Mouse (Mus musculus) neural tube, embryonic 11.5 days (tissue): ENCODE results near the gene Arhgef39. TPM values are rescaled to one million over a fixed set of nuclear protein-coding genes. Genes with fewer than 3 reads are reported as not detected.

ENCODE experiments used
- ATAC-seq: fragments of 200-750 bp; cut with Nextera tagmentation; 2 replicates; pipeline ENCODE4 v1.8.0; 2017; ENCODE audit warnings: moderate number of reproducible peaks, mild to moderate bottlenecking, moderate TSS enrichment, moderate library complexity; ENCODE audit not compliant: insufficient read depth, low FRiP score, low TSS enrichment
- DNase-seq: peaks from one replicate; pipeline ENCODE4 v3.0.0-alpha.2; 2015; ENCODE audit warnings: low spot score
- H3K27ac ChIP-seq: fragments of 300-500 bp; sonication (generic); 2 replicates; pipeline ENCODE4 v1.5.1; 2014; ENCODE audit warnings: low read depth, mild to moderate bottlenecking, low read length
- H3K27me3 ChIP-seq: fragments of 300-500 bp; sonication (generic); 2 replicates; pipeline ENCODE4 v1.6.1; 2014; ENCODE audit warnings: mild to moderate bottlenecking, low read length, mixed read lengths; ENCODE audit not compliant: control insufficient read depth, insufficient read depth
- H3K36me3 ChIP-seq: fragments of 300-500 bp; sonication (generic); 2 replicates; pipeline ENCODE4 v1.6.1; 2014; ENCODE audit warnings: mild to moderate bottlenecking, low read length, moderate library complexity, mixed read lengths; ENCODE audit not compliant: control insufficient read depth, insufficient read depth
- H3K4me1 ChIP-seq: fragments of 300-500 bp; sonication (generic); 2 replicates; pipeline ENCODE4 v1.6.1; 2014; ENCODE audit warnings: low read length, mixed read lengths; ENCODE audit not compliant: control insufficient read depth, insufficient read depth
- H3K4me2 ChIP-seq: fragments of 300-500 bp; sonication (generic); 2 replicates; pipeline ENCODE4 v1.6.1; 2014; ENCODE audit warnings: low read depth, mild to moderate bottlenecking, moderate library complexity
- H3K4me3 ChIP-seq: fragments of 300-500 bp; sonication (generic); 2 replicates; pipeline ENCODE4 v1.5.1; 2014; ENCODE audit warnings: low read depth, low read length
- H3K9ac ChIP-seq: fragments of 300-500 bp; sonication (generic); 2 replicates; pipeline ENCODE4 v1.6.1; 2014; ENCODE audit warnings: mild to moderate bottlenecking, low read length
- H3K9me3 ChIP-seq: fragments of 300-500 bp; sonication (generic); 2 replicates; pipeline ENCODE4 v1.6.1; 2016; ENCODE audit warnings: low read length; ENCODE audit not compliant: control insufficient read depth
- WGBS: fragments of 180-500 bp; shearing (Covaris S2); extraction: QIAGEN DNeasy Blood & Tissue Kit; methylation state at CpG from one replicate; pipeline ENCODE4 v1.1.7; 2014; 5-methylcytosine and 5-hydroxymethylcytosine counted together
- polyA plus RNA-seq: library from polyadenylated mRNA; unstranded; fragments of >200 nt; fragmentation: Nextera tagmentation; extraction: Ambion mirVana; gene quantifications from 2 replicates; pipeline ENCODE4 v1.2.1, GENCODE M21; 2014

The Arhgef39 gene
- polyA plus RNA-seq = 36.7 and 39.3 TPM in 2 replicates

GRCm38 (mm10) chr4:43499407-43500333 lies at the start of gene Arhgef39:
Gene Arhgef39, minus strand, starts transcription at chr4:43499695.
- ATAC-seq (peak; percentile 89), DNase-seq (peak; percentile 92)
- Histone ChIP-seq H3K27ac (no peak within 1 kb of the TSS), H3K36me3 (no peaks in the 10 kb centered on the region), H3K4me1 (peaks cover 12% of the 10 kb centered on the region; the same call in 1 of the 2 replicates), H3K4me2 (peak within 1 kb of the TSS; percentile 78), H3K4me3 (peak within 1 kb of the TSS; percentile 67), H3K9ac (peak within 1 kb of the TSS; percentile 71), H3K9me3 (no peaks in the 10 kb centered on the region), H3K27me3 (no peaks in the 10 kb centered on the region)
- WGBS = 8% methylated on average over 50 of the region's 50 CpGs

- WGBS = 95% methylated on average over 12 of the region's 12 CpGs
- Histone ChIP-seq H3K9me3 (no peaks in the 10 kb centered on the region; the same call in 1 of the 2 replicates), H3K4me2 (no peak overlapping the region), H3K27ac (no peak overlapping the region), H3K9ac (no peak overlapping the region), H3K27me3 (no peaks in the 10 kb centered on the region), H3K4me3 (no peak overlapping the region), H3K4me1 (no peaks in the 10 kb centered on the region), H3K36me3 (peaks cover 58% of the 10 kb centered on the region)
- DNase-seq = no peak
- no peak for ATAC-seq
Measured at GRCm38 (mm10) chr4:43549055-43549454, 49.6 kb upstream of the Arhgef39 start.

GRCm38 (mm10) chr4:43547160-43547559 lies 47.7 kb upstream of the Arhgef39 start:
- ATAC-seq = no peak
- WGBS = 95% methylated on average over 8 of the region's 8 CpGs
- H3K9me3 ChIP-seq = no peaks in the 10 kb centered on the region; the same call in 1 of the 2 replicates
- H3K9ac ChIP-seq = no peak overlapping the region
- H3K4me1 ChIP-seq = no peaks in the 10 kb centered on the region
- H3K4me3 ChIP-seq = no peak overlapping the region
- peaks cover 55% of the 10 kb centered on the region for H3K36me3 ChIP-seq
- H3K27me3 ChIP-seq = no peaks in the 10 kb centered on the region
- no peak overlapping the region for H3K4me2 ChIP-seq
- DNase-seq = no peak
- no peak overlapping the region for H3K27ac ChIP-seq

GRCm38 (mm10) chr4:43546375-43547047 lies 47.0 kb upstream of the Arhgef39 start:
- Histone ChIP-seq H3K9ac (no peak overlapping the region), H3K4me1 (no peaks in the 10 kb centered on the region), H3K27me3 (no peaks in the 10 kb centered on the region), H3K27ac (no peak overlapping the region), H3K4me3 (no peak overlapping the region), H3K36me3 (peaks cover 53% of the 10 kb centered on the region), H3K9me3 (no peaks in the 10 kb centered on the region), H3K4me2 (no peak overlapping the region)
- ATAC-seq (no peak), DNase-seq (no peak)
- 93% methylated on average over 12 of the region's 12 CpGs for WGBS

GRCm38 (mm10) chr4:43542044-43542443 lies 42.5 kb upstream of the Arhgef39 start:
- ATAC-seq (no peak), DNase-seq (no peak)
- no peak overlapping the region for H3K9ac ChIP-seq
- WGBS = 93% methylated on average over 3 of the region's 3 CpGs
- H3K4me1 ChIP-seq = no peaks in the 10 kb centered on the region
- peaks cover 51% of the 10 kb centered on the region for H3K36me3 ChIP-seq
- no peak overlapping the region for H3K4me2 ChIP-seq
- H3K27ac ChIP-seq = no peak overlapping the region
- no peaks in the 10 kb centered on the region for H3K27me3 ChIP-seq
- H3K4me3 ChIP-seq = no peak overlapping the region
- H3K9me3 ChIP-seq = no peaks in the 10 kb centered on the region

GRCm38 (mm10) chr4:43536031-43536430 lies 36.5 kb upstream of the Arhgef39 start:
- no peak overlapping the region for H3K9ac ChIP-seq
- no peaks in the 10 kb centered on the region for H3K27me3 ChIP-seq
- no peak overlapping the region for H3K4me2 ChIP-seq
- DNase-seq (no peak), ATAC-seq (no peak)
- H3K4me1 ChIP-seq = no peaks in the 10 kb centered on the region
- peaks cover 58% of the 10 kb centered on the region for H3K36me3 ChIP-seq
- no peaks in the 10 kb centered on the region for H3K9me3 ChIP-seq
- WGBS = 95% methylated on average over 9 of the region's 9 CpGs
- no peak overlapping the region for H3K4me3 ChIP-seq
- H3K27ac ChIP-seq = no peak overlapping the region

- H3K4me3 ChIP-seq = no peak overlapping the region
- WGBS = 96% methylated on average over 8 of the region's 8 CpGs
- peaks cover 58% of the 10 kb centered on the region for H3K36me3 ChIP-seq
- H3K4me1 ChIP-seq = no peaks in the 10 kb centered on the region
- DNase-seq (no peak), ATAC-seq (no peak)
- no peak overlapping the region for H3K27ac ChIP-seq
- H3K9ac ChIP-seq = no peak overlapping the region
- H3K9me3 ChIP-seq = no peaks in the 10 kb centered on the region
- H3K4me2 ChIP-seq = no peak overlapping the region
- H3K27me3 ChIP-seq = no peaks in the 10 kb centered on the region
Measured at GRCm38 (mm10) chr4:43535628-43536027, 36.1 kb upstream of the Arhgef39 start.

GRCm38 (mm10) chr4:43533270-43533669 lies 33.8 kb upstream of the Arhgef39 start:
- DNase-seq = no peak
- peaks cover 47% of the 10 kb centered on the region for H3K36me3 ChIP-seq
- no peak overlapping the region for H3K27ac ChIP-seq
- H3K9ac ChIP-seq = no peak overlapping the region
- no peaks in the 10 kb centered on the region for H3K27me3 ChIP-seq
- H3K9me3 ChIP-seq = no peaks in the 10 kb centered on the region
- no peak for ATAC-seq
- no peak overlapping the region for H3K4me3 ChIP-seq
- WGBS = 87% methylated on average over 9 of the region's 9 CpGs
- no peaks in the 10 kb centered on the region for H3K4me1 ChIP-seq
- H3K4me2 ChIP-seq = no peak overlapping the region
